Mouse (Mus musculus): ENCODE measurements around the gene AU015836. TPM values are rescaled to one million over a fixed set of nuclear protein-coding genes. Genes with fewer than 3 reads are reported as not detected.
A peak's percentile ranks its signal among the peaks of the same experiment; 100 is the strongest.
"Not testable (repeated sequence)": the region's sequence is repeated elsewhere in the genome, so short reads cannot be mapped to it uniquely, and the experiment has no call there.

AU015836 gene
- total and polyA plus RNA-seq, 2 experiments from 2014 or later, result not detected

DNA sequence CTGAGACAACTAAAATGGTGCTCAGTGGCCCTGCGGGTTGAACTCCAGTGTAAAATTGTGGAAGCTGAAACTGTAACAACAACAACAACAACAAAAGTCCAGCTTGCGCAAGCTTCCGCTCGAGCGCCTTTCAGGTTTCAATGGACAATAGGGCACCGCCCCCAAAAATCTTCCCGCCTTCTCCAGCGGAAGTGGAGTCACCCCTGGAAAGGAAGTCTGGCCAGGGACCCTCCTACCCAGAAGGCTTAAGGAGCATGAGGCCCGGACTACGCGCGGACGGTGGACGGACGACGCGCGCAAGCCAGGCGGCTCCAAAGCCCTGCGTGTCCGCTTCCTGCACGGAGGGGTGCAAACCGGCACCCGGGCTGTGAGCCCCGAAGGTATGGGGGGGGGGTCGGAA is 11.9 kb downstream of the AU015836 start:
- no peak overlapping the region for H3K9ac ChIP-seq
- TF ChIP-seq CTCF (IDR thresholded peaks at IDR 0.05; ENCODE audit: low read depth), result no peak
- no peaks in the 10 kb centered on the region for H3K9me3 ChIP-seq (ENCODE audit: low read length)
- H3K27me3 ChIP-seq (ENCODE audit: insufficient read depth, low read length), result no peaks in the 10 kb centered on the region
- H3K36me3 ChIP-seq (ENCODE audit: insufficient read depth), result no peaks in the 10 kb centered on the region
- ATAC-seq (no peak), DNase-seq (no peak)
- no peak overlapping the region for H3K4me2 ChIP-seq (ENCODE audit: low read depth)
- H3K4me1 ChIP-seq (ENCODE audit: insufficient read depth), result no peaks in the 10 kb centered on the region
- H3K27ac ChIP-seq (ENCODE audit: low read depth, low read length), result no peak overlapping the region
- 88% methylated on average over 26 of the region's 26 CpGs for WGBS
- H3K4me3 ChIP-seq (ENCODE audit: low read depth, low read length), result no peak overlapping the region

- Histone ChIP-seq H3K27me3 (ENCODE audit: insufficient read depth, low read length) (no peaks in the 10 kb centered on the region), H3K27ac (ENCODE audit: low read depth, low read length) (no peak overlapping the region), H3K9me3 (ENCODE audit: low read length) (no peaks in the 10 kb centered on the region), H3K4me2 (ENCODE audit: low read depth) (no peak overlapping the region), H3K4me3 (ENCODE audit: low read depth, low read length) (no peak overlapping the region), H3K9ac (no peak overlapping the region), H3K4me1 (ENCODE audit: insufficient read depth) (no peaks in the 10 kb centered on the region), H3K36me3 (ENCODE audit: insufficient read depth) (no peaks in the 10 kb centered on the region)
- DNase-seq (no peak), ATAC-seq (no peak)
- WGBS, result 75% methylated on average over 3 of the region's 3 CpGs
- no peak for TF ChIP-seq CTCF (IDR thresholded peaks at IDR 0.05; ENCODE audit: low read depth)
Observed at GRCm38 (mm10) chrX:93982193-93982592, 13.7 kb downstream of the AU015836 start.

DNA sequence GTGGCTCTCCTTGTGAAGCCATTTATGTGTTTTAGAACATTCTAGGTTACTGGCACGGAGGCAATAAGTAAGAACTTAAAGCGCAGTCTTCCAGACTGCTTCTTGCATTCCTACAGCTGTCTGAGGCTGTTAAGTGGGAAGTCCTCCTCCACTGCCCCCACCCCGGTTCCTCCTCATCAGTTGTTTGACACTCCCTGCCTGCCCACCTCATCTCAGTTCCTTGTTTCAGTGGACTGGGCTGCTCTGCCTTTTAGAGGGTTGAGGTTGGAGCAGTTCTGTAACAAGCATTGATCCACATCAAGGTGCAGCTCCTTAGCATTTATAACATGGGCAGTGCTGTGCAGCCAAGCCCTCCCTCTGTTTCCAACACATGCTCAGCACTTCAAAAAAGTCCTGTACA is 16.6 kb downstream of the AU015836 start:
- not testable (repeated sequence) for DNase-seq; H3K4me3 ChIP-seq (ENCODE audit: low read depth, low read length); H3K4me1 ChIP-seq (ENCODE audit: insufficient read depth); H3K27me3 ChIP-seq (ENCODE audit: insufficient read depth, low read length); ATAC-seq; H3K9me3 ChIP-seq (ENCODE audit: low read length); H3K9ac ChIP-seq; H3K36me3 ChIP-seq (ENCODE audit: insufficient read depth); H3K27ac ChIP-seq (ENCODE audit: low read depth, low read length); H3K4me2 ChIP-seq (ENCODE audit: low read depth)
- WGBS, result 96% methylated on average over 3 of the region's 3 CpGs

DNA sequence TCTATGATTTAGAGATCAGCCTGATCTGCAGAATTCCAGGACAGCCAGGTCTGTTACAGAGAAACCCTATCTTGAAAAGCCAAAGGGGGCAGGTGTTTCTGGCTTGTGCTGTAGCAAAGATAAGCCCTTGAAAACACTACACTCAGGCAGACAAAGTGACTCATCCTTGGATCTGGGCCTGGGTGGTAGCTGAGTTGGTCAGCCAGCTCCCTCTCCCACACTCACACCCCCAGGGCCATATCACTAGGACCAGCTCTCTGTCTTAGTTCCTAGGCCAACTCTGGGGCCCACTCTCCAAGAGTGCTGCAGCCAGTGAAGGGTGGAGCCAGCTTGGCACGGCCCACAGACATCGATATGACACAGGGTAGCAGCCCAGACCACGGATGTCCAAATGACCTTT is 38.5 kb downstream of the AU015836 start:
- WGBS, result 83% methylated on average over 3 of the region's 3 CpGs
- no peaks in the 10 kb centered on the region for H3K27me3 ChIP-seq (ENCODE audit: insufficient read depth, low read length)
- ATAC-seq (no peak), DNase-seq (no peak)
- no peak overlapping the region for H3K4me3 ChIP-seq (ENCODE audit: low read depth, low read length)
- no peaks in the 10 kb centered on the region for H3K36me3 ChIP-seq (ENCODE audit: insufficient read depth)
- no peaks in the 10 kb centered on the region for H3K4me1 ChIP-seq (ENCODE audit: insufficient read depth)
- no peak overlapping the region for H3K9ac ChIP-seq
- no peak for TF ChIP-seq CTCF (IDR thresholded peaks at IDR 0.05; ENCODE audit: low read depth)
- no peak overlapping the region for H3K4me2 ChIP-seq (ENCODE audit: low read depth)
- H3K9me3 ChIP-seq (ENCODE audit: low read length), result no peaks in the 10 kb centered on the region
- H3K27ac ChIP-seq (ENCODE audit: low read depth, low read length), result no peak overlapping the region

DNA sequence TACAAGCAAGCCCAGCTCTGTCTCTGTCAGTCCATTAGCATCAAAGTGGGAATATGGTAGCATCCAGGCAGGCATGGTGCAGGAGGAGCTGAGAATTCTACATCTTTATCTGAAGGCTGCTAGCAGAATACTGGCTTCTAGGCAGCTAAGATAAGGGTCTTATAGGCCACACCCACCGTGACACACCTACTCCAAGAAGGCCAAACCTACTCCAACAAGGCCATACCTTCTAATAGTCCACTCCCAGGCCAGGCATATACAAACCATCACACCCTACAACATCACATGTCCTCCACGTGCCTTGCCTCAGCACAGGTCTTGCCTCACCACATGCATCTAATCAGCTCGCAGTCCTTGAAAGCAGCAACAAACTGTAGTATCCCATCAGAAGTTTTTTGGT is 41.0 kb downstream of the AU015836 start:
- WGBS, result 84% methylated on average over 3 of the region's 3 CpGs
- H3K27me3 ChIP-seq (ENCODE audit: insufficient read depth, low read length), result no peaks in the 10 kb centered on the region
- H3K4me2 ChIP-seq (ENCODE audit: low read depth), result no peak overlapping the region
- H3K4me3 ChIP-seq (ENCODE audit: low read depth, low read length), result no peak overlapping the region
- H3K27ac ChIP-seq (ENCODE audit: low read depth, low read length), result no peak overlapping the region
- no peaks in the 10 kb centered on the region for H3K9me3 ChIP-seq (ENCODE audit: low read length)
- H3K36me3 ChIP-seq (ENCODE audit: insufficient read depth), result no peaks in the 10 kb centered on the region
- TF ChIP-seq CTCF (IDR thresholded peaks at IDR 0.05; ENCODE audit: low read depth), result no peak
- H3K4me1 ChIP-seq (ENCODE audit: insufficient read depth), result no peaks in the 10 kb centered on the region
- no peak overlapping the region for H3K9ac ChIP-seq
- no peak for DNase-seq
- no peak for ATAC-seq

DNA sequence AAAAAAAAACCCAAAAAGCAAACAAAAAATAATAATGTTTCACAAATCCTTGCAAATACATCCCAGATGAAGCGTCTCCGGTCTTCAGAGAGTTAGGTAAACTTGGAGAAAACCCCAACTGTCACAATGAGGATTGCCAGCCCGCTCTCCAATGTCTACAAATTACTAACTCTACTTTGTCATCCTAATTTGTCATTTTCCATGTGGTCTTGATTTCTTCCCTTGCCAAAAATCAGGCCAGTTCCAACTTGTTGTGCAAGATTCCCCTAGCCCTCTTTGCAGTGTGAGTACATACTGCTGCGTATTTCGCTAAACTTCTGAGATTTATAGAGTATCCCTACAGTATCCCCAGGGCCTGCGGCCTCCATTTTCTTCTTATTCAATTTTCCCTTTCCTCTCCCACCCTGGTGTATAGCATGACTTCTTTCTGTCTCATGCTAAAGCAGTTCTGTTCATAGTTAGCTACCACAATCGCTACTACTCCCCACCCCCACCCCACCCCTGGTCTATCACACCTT is 43.3 kb downstream of the AU015836 start:
- TF ChIP-seq CTCF (IDR thresholded peaks at IDR 0.05; ENCODE audit: low read depth), result no peak
- ATAC-seq, result no peak
- Histone ChIP-seq H3K27ac (ENCODE audit: low read depth, low read length) (no peak overlapping the region), H3K27me3 (ENCODE audit: insufficient read depth, low read length) (no peaks in the 10 kb centered on the region), H3K9me3 (ENCODE audit: low read length) (no peaks in the 10 kb centered on the region), H3K9ac (no peak overlapping the region), H3K4me1 (ENCODE audit: insufficient read depth) (no peaks in the 10 kb centered on the region), H3K4me3 (ENCODE audit: low read depth, low read length) (no peak overlapping the region), H3K36me3 (ENCODE audit: insufficient read depth) (no peaks in the 10 kb centered on the region), H3K4me2 (ENCODE audit: low read depth) (no peak overlapping the region)
- 82% methylated on average over 7 of the region's 7 CpGs for WGBS
- no peak for DNase-seq

GRCm38 (mm10) chrX:94012479-94013167 is 44.2 kb downstream of the AU015836 start:
- Histone ChIP-seq H3K4me3 (ENCODE audit: low read depth, low read length) (no peak overlapping the region), H3K4me2 (ENCODE audit: low read depth) (no peak overlapping the region), H3K9ac (no peak overlapping the region), H3K4me1 (ENCODE audit: insufficient read depth) (no peaks in the 10 kb centered on the region), H3K27ac (ENCODE audit: low read depth, low read length) (no peak overlapping the region), H3K27me3 (ENCODE audit: insufficient read depth, low read length) (no peaks in the 10 kb centered on the region), H3K36me3 (ENCODE audit: insufficient read depth) (no peaks in the 10 kb centered on the region), H3K9me3 (ENCODE audit: low read length) (no peaks in the 10 kb centered on the region)
- TF ChIP-seq CTCF (IDR thresholded peaks at IDR 0.05; ENCODE audit: low read depth), result no peak
- DNase-seq (peak; percentile 15), ATAC-seq (peak; percentile 64)
- 31% methylated on average over 12 of the region's 12 CpGs for WGBS
